Mouse (Mus musculus) layer of hippocampus, postnatal 10 days (tissue): Measurements from ENCODE around the gene Slc18a3. TPM values are rescaled to one million over a fixed set of nuclear protein-coding genes. Genes with fewer than 3 reads are reported as not detected.

Experiments used
- DNase-seq, 2 experiments: peaks; one replicate each; pipeline ENCODE4 v3.0.0; 2021; ENCODE audit warnings: low spot score in 2 of 2
- long read RNA-seq: library from polyadenylated mRNA; stranded (forward); transcript quantifications from one replicate; pipeline ENCODE4 v2.0.0, GENCODE M21; 2023
- total RNA-seq, 2 experiments: library from RNA; stranded (reverse); gene quantifications; 2 replicates each; pipeline ENCODE4 v1.2.3; 2021

Slc18a3 gene
- under 1 TPM in 1 of 2 experiments, not detected in 1; 0.30 TPM for total RNA-seq
- long read RNA-seq, result 0 reads

GRCm38 (mm10) chr14:32464601-32465505 is at the start of gene Slc18a3:
TSS of gene Slc18a3 (minus strand) at chr14:32464850.
- no peak for DNase-seq

GRCm38 (mm10) chr14:32513336-32514032 is 48.8 kb upstream of the Slc18a3 start, which contains the start of gene Ercc6:
TSS of gene Ercc6 (plus strand) at chr14:32513521.
- DNase-seq, result peak; percentile 94 to 95

GRCm38 (mm10) chr14:32512912-32513311 is 48.3 kb upstream of the Slc18a3 start:
- DNase-seq, result no peak

- DNase-seq, result no peak
These were observed 44.9 kb upstream of the Slc18a3 start for GRCm38 (mm10) chr14:32509443-32509961.

- no peak for DNase-seq
These were observed 43.6 kb upstream of the Slc18a3 start for GRCm38 (mm10) chr14:32508105-32508835.

- no peak for DNase-seq
These were observed 42.6 kb upstream of the Slc18a3 start for GRCm38 (mm10) chr14:32507216-32507615.

- no peak for DNase-seq
These were observed 41.7 kb upstream of the Slc18a3 start for GRCm38 (mm10) chr14:32506329-32506728.

GRCm38 (mm10) chr14:32503897-32504296 is 39.2 kb upstream of the Slc18a3 start:
- DNase-seq, result no peak

GRCm38 (mm10) chr14:32502764-32503688 is 38.4 kb upstream of the Slc18a3 start:
- DNase-seq, result no peak

- no peak for DNase-seq
These were observed 36.7 kb upstream of the Slc18a3 start for GRCm38 (mm10) chr14:32501303-32501702.

GRCm38 (mm10) chr14:32496115-32496850 is 31.6 kb upstream of the Slc18a3 start:
- DNase-seq, result no peak

GRCm38 (mm10) chr14:32492521-32492920 is 27.9 kb upstream of the Slc18a3 start:
- no peak for DNase-seq

GRCm38 (mm10) chr14:32482061-32482460 is 17.4 kb upstream of the Slc18a3 start:
- DNase-seq, result peak in 1 of 2 experiments; percentile 39

- no peak for DNase-seq
These were observed 12.9 kb upstream of the Slc18a3 start for GRCm38 (mm10) chr14:32477581-32477980.

GRCm38 (mm10) chr14:32476559-32476958 is 11.9 kb upstream of the Slc18a3 start:
- DNase-seq, result no peak

GRCm38 (mm10) chr14:32472996-32473395 is 8.3 kb upstream of the Slc18a3 start:
- DNase-seq, result peak; percentile 74 to 76

- peak; percentile 48 to 52 for DNase-seq
These were observed 3.0 kb upstream of the Slc18a3 start for GRCm38 (mm10) chr14:32467606-32468005.

GRCm38 (mm10) chr14:32465889-32466288 is 1.2 kb upstream of the Slc18a3 start, which contains the start of gene Chat:
TSS of gene Chat (minus strand) at chr14:32465989.
- no peak for DNase-seq

- no peak for DNase-seq
These were observed 838 bp upstream of the Slc18a3 start for GRCm38 (mm10) chr14:32465506-32465870.
